Mouse (Mus musculus) regulatory T cell (primary cell): ENCODE measurements at regions not wholly inside any gene's neighbourhood (a gene's known extent, or its start where the extent isn't known, plus 50 kb on each side); places are given as distances from the start of the nearest gene placed in this dataset.
"Not testable (repeated sequence)": the region's sequence is repeated elsewhere in the genome, so short reads cannot be mapped to it uniquely, and the experiment has no call there.

ENCODE experiments used
- in situ Hi-C: fragments of 300-600 bp; cut with MboI, MseI; formaldehyde crosslinking; loops from one replicate; pipeline ENCODE4 v1.15.1; 2025; ENCODE audit warnings: high pct_unique_total_duplicates

DNA sequence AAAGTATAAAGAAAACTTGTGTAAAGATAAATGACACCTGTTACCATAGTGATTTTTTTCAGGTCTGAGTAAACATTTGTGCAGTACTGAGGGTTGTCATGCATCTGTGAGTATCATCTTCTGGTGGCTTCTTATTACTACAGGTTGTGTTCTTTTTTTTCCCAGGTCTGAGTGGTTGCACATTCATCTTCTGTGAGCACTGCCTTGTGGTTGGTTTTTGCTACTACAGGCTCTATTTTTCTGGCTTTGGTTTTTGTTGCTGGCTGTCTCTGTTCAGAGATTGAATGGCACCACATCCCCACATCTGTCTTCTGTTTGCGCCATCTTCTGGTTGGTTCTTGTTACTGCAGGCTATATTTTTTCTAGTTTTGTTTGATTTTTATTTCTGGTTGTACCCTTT is 81.8 kb upstream of the Gvin1 start:
- in situ Hi-C loops = not testable (repeated sequence)

GRCm38 (mm10) chr7:106284841-106285240 is 69.7 kb upstream of the Gvin1 start:
- in situ Hi-C loops = not testable (repeated sequence)

DNA sequence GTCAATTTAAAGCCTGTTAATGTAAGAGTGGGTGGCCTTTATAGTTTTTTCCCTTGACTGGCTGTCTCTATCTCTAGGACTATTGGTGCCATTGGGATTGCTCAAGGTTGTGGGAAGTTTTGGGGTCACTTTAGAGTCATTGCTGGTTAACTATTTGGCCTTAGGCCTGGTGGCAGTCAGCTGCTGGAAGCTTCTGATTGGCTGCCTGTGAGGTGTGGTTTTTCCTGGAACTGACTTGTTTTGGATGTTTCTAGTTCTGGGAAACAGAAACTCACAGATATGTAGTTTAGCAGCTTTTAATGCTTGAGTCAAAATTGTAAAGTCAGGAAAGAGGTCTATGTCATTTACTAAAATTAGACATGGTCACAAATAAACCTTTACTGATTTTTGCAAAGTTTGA is 64.8 kb upstream of the Gvin1 start:
- in situ Hi-C loops = loop anchor here (10.0 kb wide), 1 partner anchor 315 kb away; no protein-coding TSS in a partner anchor

DNA sequence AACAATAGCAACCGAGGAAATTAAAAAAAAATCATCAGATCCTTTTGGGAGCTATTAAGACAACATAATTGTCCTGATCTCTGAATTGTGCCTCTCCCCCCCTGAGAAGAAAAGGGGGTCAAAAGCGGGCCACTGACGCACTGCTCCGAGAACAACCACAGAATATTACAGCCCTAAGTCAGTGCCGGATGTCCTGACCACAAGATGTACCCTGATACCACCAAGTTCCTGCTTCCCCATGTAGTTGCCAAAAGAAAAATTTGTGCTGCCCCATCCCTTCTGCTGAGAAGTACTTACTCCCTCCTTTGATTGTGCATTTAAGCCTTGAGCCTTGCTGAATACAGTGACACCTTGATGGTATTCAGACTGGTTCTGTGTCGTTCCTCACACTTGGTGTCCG is 55.8 kb upstream of the Gvin1 start:
- in situ Hi-C loops = loop anchor here (5.0 to 10.0 kb wide), 2 partner anchors 239 to 306 kb away; no protein-coding TSS in a partner anchor
